Mouse (Mus musculus) embryonic stem cell, embryonic (primary cell): ENCODE data around the gene Rft1.
"Not testable (repeated sequence)": the region's sequence is repeated elsewhere in the genome, so short reads cannot be mapped to it uniquely, and the experiment has no call there.

Source experiments
- CTCF ChIA-PET, 4 experiments: fragments of 300-600 bp in 2 of 4; fragments of 350-600 bp in 2 of 4; sonication (Branson Sonifier 250); formaldehyde crosslinking; loops; one replicate each; lab custom pipeline; 2022; ENCODE audit warnings: inconsistent platforms in 2 of 4; lab: Charles Lee
- POLR2A ChIA-PET, 4 experiments: fragments of 300-600 bp in 2 of 4; fragments of 350-600 bp in 2 of 4; sonication (Branson Sonifier 250); formaldehyde crosslinking; loops; one replicate each; lab custom pipeline; 2022; ENCODE audit warnings: antibody characterized with exemption in 4 of 4, inconsistent platforms in 1 of 4; lab: Charles Lee

The Rft1 gene

DNA sequence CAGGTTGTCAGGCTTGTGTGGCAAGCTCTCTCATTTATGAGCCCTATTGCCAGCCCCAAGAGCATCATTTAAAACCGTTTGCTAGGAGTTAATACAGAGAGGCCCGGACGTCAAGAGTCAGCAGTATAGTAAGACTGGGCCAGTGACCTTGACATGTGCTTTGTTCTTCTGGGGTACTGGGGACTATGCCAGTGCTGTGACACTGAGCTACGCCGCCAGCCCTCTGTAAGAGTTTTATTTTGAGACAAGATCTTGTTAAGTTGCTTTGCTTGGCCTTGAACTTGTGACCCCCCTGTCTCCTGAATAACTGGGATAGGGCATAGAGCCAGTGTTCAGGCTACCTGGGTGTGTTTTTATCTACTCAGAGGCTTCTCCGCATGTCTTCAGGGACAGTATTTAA lies 38.3 kb downstream of the Rft1 start:
- ChIA-PET POLR2A (interaction anchor here in 3 of 4 experiments (0.7 to 1.0 kb wide), 4 partner anchors 15 to 213 kb away, joined by 3 to 9 read pairs (median 4); partner anchors contain the start of gene Dcp1a (in 1 of the 3)), CTCF (no interaction called here)

DNA sequence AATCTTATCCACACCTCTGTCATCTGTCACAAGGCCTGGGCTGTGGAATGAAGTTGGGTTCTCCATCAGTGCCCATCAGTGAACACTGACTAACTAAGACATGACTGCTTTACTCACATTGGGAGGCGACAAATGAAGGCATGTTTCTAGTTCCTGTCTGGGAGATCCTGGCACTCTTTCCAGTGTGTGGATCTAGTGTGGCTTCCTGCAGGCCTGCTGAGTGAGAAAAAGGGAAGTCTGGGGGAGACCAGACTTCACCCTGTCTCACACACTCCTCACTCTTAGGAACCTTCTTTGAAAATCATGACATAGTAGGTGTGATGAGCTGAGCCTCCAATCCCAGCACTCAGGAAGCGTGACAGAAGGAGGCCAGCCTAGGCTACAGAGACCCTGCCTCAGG lies 40.6 kb downstream of the Rft1 start:
- ChIA-PET CTCF (no interaction called here), POLR2A (no interaction called here)

GRCm38 (mm10) chr14:30695609-30696008 lies 41.4 kb downstream of the Rft1 start:
- ChIA-PET CTCF (interaction anchor here in 2 of 4 experiments (0.6 to 0.7 kb wide), 3 partner anchors 163 to 777 kb away, joined by 3 to 6 read pairs (median 4); no protein-coding TSS in a partner anchor), POLR2A (interaction anchor here in 3 of 4 experiments (0.6 to 0.9 kb wide), 3 partner anchors 14 to 131 kb away, joined by 3 to 6 read pairs (median 3); partner anchors contain the start of gene Rft1 (in 1 of the 3))

DNA sequence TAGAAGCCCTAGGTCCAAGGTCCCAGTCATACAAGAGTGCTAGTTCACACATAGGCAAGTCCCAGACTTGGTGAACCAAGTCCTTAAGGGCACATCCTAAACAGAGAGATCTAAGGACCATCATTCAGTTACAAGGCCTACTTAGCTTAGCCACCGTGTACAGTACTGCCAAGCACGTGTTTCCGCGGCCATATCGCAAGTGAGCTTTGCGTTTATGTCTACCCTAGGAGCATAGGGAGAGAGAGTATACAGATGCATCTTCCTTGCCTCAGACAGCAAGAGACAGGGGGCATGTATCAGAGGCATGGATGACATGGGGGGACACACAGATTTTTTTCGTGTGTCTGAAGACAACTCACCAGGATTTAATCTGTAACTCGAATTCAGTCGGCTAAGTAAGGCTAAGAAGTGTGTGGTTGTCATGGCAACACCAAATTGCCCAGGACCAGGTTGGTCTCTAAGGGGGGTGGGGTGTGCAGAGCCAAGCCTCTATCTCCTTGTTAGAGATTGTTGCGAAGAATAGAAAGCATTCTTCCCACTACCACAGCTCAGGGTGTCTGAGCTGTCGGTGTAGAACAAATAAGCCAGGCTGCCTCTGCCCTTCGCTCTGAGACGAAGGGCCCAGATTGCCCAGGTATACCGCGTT lies 43.4 kb downstream of the Rft1 start:
- ChIA-PET POLR2A (no interaction called here), CTCF (interaction anchor here in 3 of 4 experiments (0.5 to 1.7 kb wide), 4 partner anchors 25 to 184 kb away, joined by 3 to 6 read pairs (median 4); no protein-coding TSS in a partner anchor)

- ChIA-PET CTCF (interaction anchor here in 3 of 4 experiments (0.5 to 1.9 kb wide), 16 partner anchors 8 to 631 kb away, joined by 3 to 11 read pairs (median 3); partner anchors contain the start of gene Sfmbt1 (in 1 of the 3)), POLR2A (interaction anchor here in 2 of 4 experiments (0.9 to 1.8 kb wide), 4 partner anchors 10 to 252 kb away, joined by 3 to 7 read pairs (median 4); partner anchors contain the start of genes Nek4 (in 1 of the 2) and Rft1 (in 1 of the 2))
Observed at GRCm38 (mm10) chr14:30699656-30700055, 45.5 kb downstream of the Rft1 start.

DNA sequence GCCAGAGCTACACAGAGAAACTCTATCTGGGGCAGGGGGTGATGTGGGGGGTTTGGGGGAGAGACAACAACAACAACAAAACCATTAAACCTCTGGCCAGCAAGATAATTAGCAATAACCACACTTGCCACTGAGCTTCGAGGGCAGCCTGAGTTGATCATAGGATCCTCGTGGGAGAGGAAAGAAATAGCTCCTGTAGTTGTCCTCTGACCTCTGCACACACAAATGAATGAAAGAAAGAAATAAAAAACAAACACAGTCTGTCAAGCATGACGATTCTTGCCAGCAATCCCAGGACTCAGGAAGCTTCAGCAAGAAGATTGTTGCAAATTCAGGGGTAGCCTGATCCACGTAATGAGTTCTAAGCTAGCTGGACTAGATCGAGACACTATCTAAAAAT lies 48.4 kb downstream of the Rft1 start:
- ChIA-PET CTCF (no interaction called here), POLR2A (interaction anchor here in 1 of 4 experiments (0.6 to 0.9 kb wide), 3 partner anchors 11 to 126 kb away, joined by 3 to 6 read pairs (median 3); partner anchors contain the start of gene Prkcd)

GRCm38 (mm10) chr14:30703079-30703478 lies 48.9 kb downstream of the Rft1 start:
- ChIA-PET POLR2A (interaction anchor here in 1 of 4 experiments (0.6 to 0.9 kb wide), 3 partner anchors 12 to 78 kb away, joined by 3 read pairs; partner anchors contain the start of gene Prkcd), CTCF (no interaction called here)

GRCm38 (mm10) chr14:30704098-30704855 lies 50.1 kb downstream of the Rft1 start:
- ChIA-PET CTCF (interaction anchor here in 1 of 4 experiments (0.6 to 1.0 kb wide), 2 partner anchors 32 to 93 kb away, joined by 5 to 7 read pairs; no protein-coding TSS in a partner anchor), POLR2A (interaction anchor here in 2 of 4 experiments (0.6 to 1.1 kb wide), 3 partner anchors 132 to 287 kb away, joined by 4 to 5 read pairs (median 4); no protein-coding TSS in a partner anchor)

DNA sequence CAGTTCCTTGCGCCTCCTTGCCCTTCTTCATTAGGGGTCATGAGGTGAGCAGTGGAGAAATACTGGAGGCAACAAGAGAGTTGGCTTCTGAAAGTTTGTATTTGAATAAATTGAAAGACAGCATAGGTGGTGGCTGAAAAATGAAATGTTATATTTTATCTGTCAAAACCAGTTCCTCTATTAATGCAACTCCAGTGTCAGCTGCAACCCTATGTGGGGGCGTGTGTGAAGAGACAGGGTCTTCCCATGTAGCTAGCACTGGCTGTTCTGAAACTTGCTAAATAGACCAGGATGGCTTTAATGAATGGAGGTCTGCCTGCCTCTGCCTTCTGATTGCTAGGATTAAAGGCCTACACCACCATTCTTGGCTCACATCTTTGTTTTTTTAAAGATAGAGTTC lies 57.7 kb downstream of the Rft1 start:
- CTCF ChIA-PET = interaction anchor here in 1 of 4 experiments (0.6 kb wide), 2 partner anchors 269 to 460 kb away, joined by 4 read pairs; no protein-coding TSS in a partner anchor

GRCm38 (mm10) chr14:30713769-30714168 lies 59.6 kb downstream of the Rft1 start:
- ChIA-PET CTCF (interaction anchor here in 1 of 4 experiments (0.7 kb wide), 1 partner anchor 165 kb away, joined by 3 read pairs; the partner anchor contains the start of gene Mustn1), POLR2A (interaction anchor here in 3 of 4 experiments (0.6 to 2.1 kb wide), 8 partner anchors 10 to 580 kb away, joined by 3 to 9 read pairs (median 3); partner anchors contain the start of genes Nek4 (in 1 of the 3) and Prkcd (in 1 of the 3))

More for the DNA sequence above, 57.7 kb downstream of the Rft1 start:
- POLR2A ChIA-PET = no interaction called here

GRCm38 (mm10) chr14:30714799-30715617 lies 60.8 kb downstream of the Rft1 start, which contains the start of gene Sfmbt1:
TSS of gene Sfmbt1 (plus strand) at chr14:30714849.
- CTCF ChIA-PET = interaction anchor here in 2 of 4 experiments (0.7 to 1.3 kb wide), 3 partner anchors 14 to 197 kb away, joined by 3 to 5 read pairs (median 5); no protein-coding TSS in a partner anchor
- POLR2A ChIA-PET = interaction anchor here (0.5 to 2.1 kb wide), 34 partner anchors 9 to 581 kb away, joined by 3 to 9 read pairs (median 3); partner anchors contain the start of genes Prkcd (in 2 of the 4), Nek4 (in 1 of the 4) and Tmem110 (in 1 of the 4)

GRCm38 (mm10) chr14:30715618-30716050 lies 61.5 kb downstream of the Rft1 start:
- POLR2A ChIA-PET = interaction anchor here in 3 of 4 experiments (0.5 to 2.1 kb wide), 25 partner anchors 9 to 431 kb away, joined by 3 to 9 read pairs (median 4); partner anchors contain the start of genes Prkcd (in 2 of the 3), Nek4 (in 1 of the 3) and Tmem110 (in 1 of the 3)
- CTCF ChIA-PET = interaction anchor here in 2 of 4 experiments (0.7 to 1.3 kb wide), 2 partner anchors 15 to 196 kb away, joined by 3 to 5 read pairs; no protein-coding TSS in a partner anchor

- ChIA-PET CTCF (interaction anchor here in 1 of 4 experiments (1.3 kb wide), 1 partner anchor 16 kb away, joined by 3 read pairs; no protein-coding TSS in a partner anchor), POLR2A (interaction anchor here in 3 of 4 experiments (0.6 to 2.1 kb wide), 19 partner anchors 9 to 234 kb away, joined by 3 to 9 read pairs (median 4); partner anchors contain the start of genes Prkcd (in 2 of the 3), Nek4 (in 1 of the 3) and Tmem110 (in 1 of the 3))
Observed at GRCm38 (mm10) chr14:30716051-30716952, 62.1 kb downstream of the Rft1 start.

- ChIA-PET POLR2A (interaction anchor here in 2 of 4 experiments (0.7 to 0.8 kb wide), 3 partner anchors 27 to 187 kb away, joined by 3 to 4 read pairs (median 4); no protein-coding TSS in a partner anchor), CTCF (no interaction called here)
Observed at GRCm38 (mm10) chr14:30716953-30717285, 62.8 kb downstream of the Rft1 start.

GRCm38 (mm10) chr14:30718696-30719095 lies 64.5 kb downstream of the Rft1 start:
- CTCF ChIA-PET, POLR2A ChIA-PET: not testable (repeated sequence)

DNA sequence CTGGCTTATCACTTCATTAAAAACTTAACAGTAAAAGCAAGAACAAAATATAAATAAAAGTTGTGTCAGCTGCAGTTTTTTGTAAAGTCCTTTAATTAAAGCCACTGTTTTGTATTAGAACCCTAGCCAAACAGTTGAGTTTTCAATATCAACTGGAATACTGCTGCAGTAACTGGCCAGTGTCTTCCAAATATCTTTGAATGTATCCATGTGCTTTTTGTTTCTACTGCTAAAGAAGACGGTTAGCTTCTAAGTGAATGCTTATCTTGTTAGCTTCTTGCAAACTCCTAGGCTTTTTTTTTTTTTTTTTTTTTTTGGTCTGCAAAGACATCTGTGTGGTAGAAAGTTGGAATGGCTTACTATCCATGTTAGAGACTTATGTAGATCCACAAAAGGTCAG lies 65.4 kb downstream of the Rft1 start:
- CTCF ChIA-PET = interaction anchor here in 1 of 4 experiments (0.6 kb wide), 1 partner anchor 47 kb away, joined by 8 read pairs; no protein-coding TSS in a partner anchor
- POLR2A ChIA-PET = interaction anchor here in 3 of 4 experiments (0.6 to 0.7 kb wide), 4 partner anchors 74 to 231 kb away, joined by 3 to 5 read pairs (median 3); partner anchors contain the start of gene Nek4 (in 1 of the 3)
